Mouse (Mus musculus) C2C12 (cell line): Measurements from ENCODE around the gene Traf3ip3.

Source experiments
- CTCF ChIP-seq: IDR thresholded peaks from one replicate; pipeline ENCODE4 v1.5.1; 2011; ENCODE audit not compliant: control insufficient read depth, insufficient read depth, insufficient read length
- MAX ChIP-seq: IDR thresholded peaks from one replicate; pipeline ENCODE4 v1.6.1; 2011; ENCODE audit warnings: mild to moderate bottlenecking, control low read depth
- MYOD1 ChIP-seq: IDR thresholded peaks from one replicate; pipeline ENCODE4 v1.6.1; 2011; ENCODE audit warnings: low read depth; ENCODE audit not compliant: control insufficient read depth, insufficient read length
- USF1 ChIP-seq: IDR thresholded peaks from one replicate; pipeline ENCODE4 v1.6.1; 2011; ENCODE audit warnings: low read depth, mild to moderate bottlenecking, control low read depth, moderate library complexity

- TF ChIP-seq CTCF (no peak), MYOD1 (no peak), USF1 (no peak), MAX (no peak)
Measured at GRCm38 (mm10) chr1:193160317-193161032, 41.0 kb downstream of the Traf3ip3 start.
